Mouse (Mus musculus) stomach, embryonic 14.5 days (tissue): ENCODE measurements around the gene Plxnb3. TPM values are rescaled to one million over a fixed set of nuclear protein-coding genes. Genes with fewer than 3 reads are reported as not detected.

Source experiments
- ATAC-seq: fragments of 200-750 bp; cut with Nextera tagmentation; 2 replicates; pipeline ENCODE4 v1.8.0; 2017; ENCODE audit warnings: low read depth, moderate TSS enrichment; ENCODE audit not compliant: insufficient number of reproducible peaks, insufficient read depth, low FRiP score
- H3K27ac ChIP-seq: fragments of 300-500 bp; sonication (generic); 2 replicates; pipeline ENCODE4 v1.5.1; 2014; ENCODE audit warnings: mild to moderate bottlenecking, low read length, moderate library complexity, mixed read lengths
- H3K27me3 ChIP-seq: fragments of 300-500 bp; sonication (generic); 2 replicates; pipeline ENCODE4 v1.6.1; 2014; ENCODE audit warnings: low read length, control low read depth, mixed read lengths; ENCODE audit not compliant: control insufficient read depth, insufficient read depth
- H3K36me3 ChIP-seq: fragments of 300-500 bp; sonication (generic); 2 replicates; pipeline ENCODE4 v1.6.1; 2014; ENCODE audit warnings: mild to moderate bottlenecking, control low read depth, low read length, moderate library complexity, mixed read lengths; ENCODE audit not compliant: control insufficient read depth, insufficient read depth
- H3K4me1 ChIP-seq: fragments of 300-500 bp; sonication (generic); 2 replicates; pipeline ENCODE4 v1.6.1; 2014; ENCODE audit warnings: low read length, control low read depth, mixed read lengths; ENCODE audit not compliant: control insufficient read depth, insufficient read depth
- H3K4me2 ChIP-seq: fragments of 300-500 bp; sonication (generic); replicated peaks from 2 replicates; pipeline ENCODE4 v1.6.1; 2014; ENCODE audit warnings: low read depth, low read length, control low read depth
- H3K4me3 ChIP-seq: fragments of 300-500 bp; sonication (generic); 2 replicates; pipeline ENCODE4 v1.5.1; 2014; ENCODE audit warnings: low read depth, low read length, control low read depth
- H3K9ac ChIP-seq: fragments of 300-500 bp; sonication (generic); replicated peaks from 2 replicates; pipeline ENCODE4 v1.6.1; 2014; ENCODE audit warnings: low read depth, mild to moderate bottlenecking, control low read depth, low read length, moderate library complexity, mixed read lengths
- H3K9me3 ChIP-seq: fragments of 300-500 bp; sonication (generic); 2 replicates; pipeline ENCODE4 v1.6.1; 2016; ENCODE audit warnings: low read depth, low read length, control low read depth; ENCODE audit not compliant: control insufficient read depth
- WGBS: fragments of 180-500 bp; shearing (Covaris S2); extraction: QIAGEN DNeasy Blood & Tissue Kit; methylation state at CpG from one replicate; pipeline ENCODE4 v1.1.7; 2014; 5-methylcytosine and 5-hydroxymethylcytosine counted together
- polyA plus RNA-seq: library from polyadenylated mRNA; unstranded; fragments of >200 nt; fragmentation: Nextera tagmentation; extraction: Ambion mirVana; gene quantifications from 2 replicates; pipeline ENCODE4 v1.2.1, GENCODE M21; 2014

Plxnb3 gene
- polyA plus RNA-seq, 1 experiment from 2014 or later, result 0.78 TPM

DNA sequence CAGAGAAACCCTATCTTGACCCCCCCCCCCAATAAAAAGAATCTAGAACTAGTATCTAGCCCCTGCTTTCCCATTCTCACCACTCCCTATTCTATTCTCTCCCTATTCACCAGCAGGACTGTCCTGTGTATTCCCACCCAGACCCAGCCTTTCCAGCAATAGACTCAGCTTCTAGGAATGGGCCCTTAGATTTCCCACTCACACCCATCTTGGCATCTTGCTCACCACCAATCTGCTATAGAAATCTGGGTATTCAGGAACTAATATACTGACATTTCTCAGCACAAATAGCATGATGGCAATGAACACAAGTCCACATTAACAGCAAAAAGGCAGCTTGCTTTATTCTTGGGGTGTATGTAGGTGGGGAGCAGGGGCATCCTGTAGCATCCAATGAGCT lies 36.1 kb downstream of the Plxnb3 start:
- H3K4me1 ChIP-seq, result no peaks in the 10 kb centered on the region
- H3K4me2 ChIP-seq, result no peak overlapping the region
- H3K9me3 ChIP-seq, result no peaks in the 10 kb centered on the region
- no peak overlapping the region for H3K27ac ChIP-seq
- H3K4me3 ChIP-seq, result no peak overlapping the region
- H3K27me3 ChIP-seq, result no peaks in the 10 kb centered on the region
- H3K36me3 ChIP-seq, result no peaks in the 10 kb centered on the region; the same call in 1 of the 2 replicates
- ATAC-seq, result no peak
- no peak overlapping the region for H3K9ac ChIP-seq

DNA sequence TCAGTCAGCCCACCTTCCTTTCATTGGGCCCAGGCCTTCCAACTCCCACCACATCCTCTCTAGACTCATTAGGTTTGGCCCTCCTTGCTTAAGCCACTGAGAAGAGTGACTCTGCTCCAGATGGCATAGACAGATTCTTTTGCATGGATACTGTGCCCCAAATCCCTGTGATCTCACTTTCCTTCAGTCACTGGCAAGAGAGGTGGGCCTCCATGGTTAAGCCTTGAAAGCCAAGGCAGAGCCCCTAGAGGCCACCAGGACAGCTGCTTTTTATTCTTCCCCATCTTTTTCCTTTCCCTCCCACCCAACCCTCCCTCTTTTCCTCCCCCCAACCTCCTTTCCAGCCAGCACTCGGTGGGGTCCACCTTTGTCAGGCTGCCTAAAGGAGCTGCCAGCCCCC lies 36.6 kb downstream of the Plxnb3 start:
- Histone ChIP-seq H3K9me3 (no peaks in the 10 kb centered on the region), H3K4me3 (no peak overlapping the region), H3K4me1 (no peaks in the 10 kb centered on the region), H3K4me2 (no peak overlapping the region), H3K36me3 (no peaks in the 10 kb centered on the region; the same call in 1 of the 2 replicates), H3K27me3 (no peaks in the 10 kb centered on the region), H3K27ac (no peak overlapping the region), H3K9ac (no peak overlapping the region)
- 9% methylated on average over 1 of the region's 1 CpGs for WGBS
- no peak for ATAC-seq

DNA sequence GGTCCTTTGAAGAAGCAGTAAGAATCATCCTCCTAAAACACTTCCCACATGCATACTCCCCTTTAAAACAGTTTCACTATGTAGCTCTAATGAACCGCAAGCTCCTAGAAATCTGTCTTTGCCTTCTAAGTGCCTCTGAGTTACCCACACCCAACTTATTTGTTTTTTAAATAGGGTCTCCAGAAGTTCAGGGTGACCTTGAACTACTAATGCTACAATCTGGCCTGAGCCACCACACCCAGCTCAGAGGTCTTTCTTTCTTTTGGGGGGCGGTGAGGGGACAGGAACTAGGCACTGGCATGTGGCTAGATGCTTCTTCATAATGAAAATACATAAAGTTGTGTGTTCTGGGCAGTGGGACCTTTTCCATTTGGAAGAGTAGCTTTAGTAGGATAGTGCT lies 40.6 kb downstream of the Plxnb3 start:
- Histone ChIP-seq H3K9me3 (no peaks in the 10 kb centered on the region), H3K4me3 (no peak overlapping the region), H3K36me3 (no peaks in the 10 kb centered on the region), H3K27ac (no peak overlapping the region), H3K4me2 (no peak overlapping the region), H3K4me1 (no peaks in the 10 kb centered on the region), H3K9ac (no peak overlapping the region), H3K27me3 (no peaks in the 10 kb centered on the region)
- ATAC-seq, result no peak
- 88% methylated on average over 2 of the region's 2 CpGs for WGBS

DNA sequence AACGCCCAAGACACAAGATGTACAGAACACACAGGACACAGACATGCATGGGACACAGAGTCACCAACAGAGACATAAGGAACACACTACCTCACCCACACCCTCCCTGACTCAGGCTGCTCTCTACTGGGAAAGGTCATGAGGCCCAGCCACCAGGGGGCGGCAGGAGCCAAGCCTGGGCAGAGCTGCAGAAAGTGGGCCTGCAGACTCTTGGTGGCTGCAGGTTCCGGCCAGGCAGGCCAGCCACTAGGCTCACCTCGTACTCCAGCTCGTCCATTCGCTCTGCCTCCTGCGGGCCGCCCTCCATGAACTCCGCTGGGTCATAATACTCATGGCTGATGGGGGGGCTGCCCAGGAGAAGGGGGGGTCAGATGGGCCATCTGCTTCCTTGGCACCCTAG lies 41.6 kb downstream of the Plxnb3 start:
- peak; percentile 76; the same call in 1 of the 2 replicates for ATAC-seq
- Histone ChIP-seq H3K36me3 (no peaks in the 10 kb centered on the region), H3K4me3 (no peak overlapping the region), H3K9me3 (no peaks in the 10 kb centered on the region), H3K27me3 (no peaks in the 10 kb centered on the region), H3K4me2 (no peak overlapping the region), H3K4me1 (no peaks in the 10 kb centered on the region), H3K9ac (no peak overlapping the region), H3K27ac (no peak overlapping the region)
- 36% methylated on average over 9 of the region's 9 CpGs for WGBS

DNA sequence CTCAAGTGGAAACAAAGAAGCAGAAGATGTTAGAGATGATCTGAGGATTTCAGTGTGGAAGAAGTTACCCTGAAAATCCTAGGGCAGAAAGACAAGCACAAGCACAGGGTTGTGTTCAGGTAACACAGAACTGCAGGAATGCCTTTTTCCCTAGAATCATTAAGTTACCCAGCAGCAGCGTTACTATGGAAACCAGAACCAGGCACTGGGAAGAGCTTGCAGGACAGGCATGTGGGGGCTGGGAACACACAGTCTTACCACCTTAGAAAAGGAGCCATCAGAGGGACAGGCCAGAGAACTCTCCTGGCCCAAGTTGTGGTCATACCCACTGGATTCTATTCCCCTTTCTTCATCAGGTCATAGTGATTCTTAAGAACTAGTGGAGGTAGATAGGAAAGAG lies 48.9 kb downstream of the Plxnb3 start:
- H3K4me1 ChIP-seq, result no peaks in the 10 kb centered on the region
- no peaks in the 10 kb centered on the region for H3K36me3 ChIP-seq
- no peak overlapping the region for H3K27ac ChIP-seq
- H3K27me3 ChIP-seq, result no peaks in the 10 kb centered on the region
- no peak for ATAC-seq
- no peak overlapping the region for H3K9ac ChIP-seq
- 54% methylated on average over 1 of the region's 1 CpGs for WGBS
- H3K4me2 ChIP-seq, result no peak overlapping the region
- no peaks in the 10 kb centered on the region for H3K9me3 ChIP-seq
- no peak overlapping the region for H3K4me3 ChIP-seq

DNA sequence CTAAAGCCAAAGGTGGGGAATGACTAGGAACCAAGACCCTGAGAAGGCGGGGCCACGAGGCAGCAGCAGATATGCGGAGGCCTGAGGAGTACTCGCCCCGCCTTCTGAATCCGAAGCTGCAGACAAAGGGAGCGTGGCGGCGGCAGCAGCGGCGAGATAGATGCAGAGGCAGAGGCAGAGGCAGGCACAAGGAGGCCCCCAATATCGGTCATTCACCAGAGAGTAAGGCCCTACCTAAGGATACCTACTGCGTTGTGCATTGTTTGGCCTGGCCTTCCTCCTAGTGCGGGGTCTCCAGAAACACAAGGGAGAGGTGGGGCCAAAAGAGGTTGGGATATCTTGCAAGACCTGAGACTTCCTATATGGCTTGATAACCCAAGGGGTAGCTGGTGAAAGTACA lies 58.2 kb downstream of the Plxnb3 start:
- H3K4me2 ChIP-seq, result peak overlapping the region; percentile 33
- H3K4me1 ChIP-seq, result no peaks in the 10 kb centered on the region
- no peak overlapping the region for H3K9ac ChIP-seq
- 0 out of 2 replicates have a peak, but pooled peaks cover 4% of the 10 kb centered on the region for H3K27me3 ChIP-seq
- 0 out of 2 replicates have a peak, but pooled peaks have one; percentile 61 for ATAC-seq
- no peaks in the 10 kb centered on the region for H3K36me3 ChIP-seq
- H3K9me3 ChIP-seq, result no peaks in the 10 kb centered on the region
- H3K4me3 ChIP-seq, result peak overlapping the region; percentile 23
- 22% methylated on average over 14 of the region's 14 CpGs for WGBS
- no peak overlapping the region for H3K27ac ChIP-seq

DNA sequence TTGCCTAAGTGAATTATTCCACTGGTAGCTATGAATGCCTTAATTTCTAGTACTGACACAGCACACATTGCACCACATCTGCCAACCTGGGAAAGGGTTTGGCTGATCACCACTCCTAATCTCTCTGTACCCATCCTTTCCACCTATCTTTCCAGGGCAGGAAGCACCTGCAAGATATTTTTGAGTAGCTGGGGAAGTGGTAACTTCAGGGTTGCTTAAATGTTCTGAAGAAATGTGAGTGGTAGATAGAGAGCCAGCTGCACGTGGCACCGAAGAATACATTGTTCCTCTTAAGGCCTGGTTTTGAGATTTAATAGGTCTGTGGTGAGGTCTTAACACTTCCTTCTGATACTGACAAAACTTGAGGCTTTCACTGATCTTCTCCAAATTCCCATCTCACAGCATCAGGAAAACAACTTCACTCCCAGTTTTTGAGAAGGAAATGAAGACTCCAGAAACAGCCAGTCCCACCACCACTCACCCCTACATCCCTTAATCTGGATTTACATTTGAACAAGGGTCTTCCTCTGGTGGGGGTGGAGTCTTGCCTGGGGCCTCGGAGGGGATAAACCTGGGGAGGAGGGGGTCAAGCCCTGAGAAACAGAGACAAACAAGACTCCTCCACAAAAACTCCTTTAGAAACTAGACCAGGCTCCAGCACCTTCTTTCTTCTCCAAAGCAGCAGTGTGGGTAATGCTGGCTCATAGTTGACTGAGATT lies 59.9 kb downstream of the Plxnb3 start:
- H3K36me3 ChIP-seq, result no peaks in the 10 kb centered on the region
- no peaks in the 10 kb centered on the region for H3K4me1 ChIP-seq
- H3K4me2 ChIP-seq, result no peak overlapping the region
- 56% methylated on average over 3 of the region's 3 CpGs for WGBS
- no peaks in the 10 kb centered on the region for H3K9me3 ChIP-seq
- H3K27ac ChIP-seq, result no peak overlapping the region
- 0 out of 2 replicates have a peak, but pooled peaks cover 4% of the 10 kb centered on the region for H3K27me3 ChIP-seq
- ATAC-seq, result no peak
- H3K4me3 ChIP-seq, result no peak overlapping the region
- H3K9ac ChIP-seq, result no peak overlapping the region
